Mouse (Mus musculus): ENCODE results near the gene D17Wsu92e. TPM values are rescaled to one million over a fixed set of nuclear protein-coding genes. Genes with fewer than 3 reads are reported as not detected.
A peak's percentile ranks its signal among the peaks of the same experiment; 100 is the strongest.

Gene D17Wsu92e
- total RNA-seq, 2 experiments from 2014 or later: 182 to 201 TPM

DNA sequence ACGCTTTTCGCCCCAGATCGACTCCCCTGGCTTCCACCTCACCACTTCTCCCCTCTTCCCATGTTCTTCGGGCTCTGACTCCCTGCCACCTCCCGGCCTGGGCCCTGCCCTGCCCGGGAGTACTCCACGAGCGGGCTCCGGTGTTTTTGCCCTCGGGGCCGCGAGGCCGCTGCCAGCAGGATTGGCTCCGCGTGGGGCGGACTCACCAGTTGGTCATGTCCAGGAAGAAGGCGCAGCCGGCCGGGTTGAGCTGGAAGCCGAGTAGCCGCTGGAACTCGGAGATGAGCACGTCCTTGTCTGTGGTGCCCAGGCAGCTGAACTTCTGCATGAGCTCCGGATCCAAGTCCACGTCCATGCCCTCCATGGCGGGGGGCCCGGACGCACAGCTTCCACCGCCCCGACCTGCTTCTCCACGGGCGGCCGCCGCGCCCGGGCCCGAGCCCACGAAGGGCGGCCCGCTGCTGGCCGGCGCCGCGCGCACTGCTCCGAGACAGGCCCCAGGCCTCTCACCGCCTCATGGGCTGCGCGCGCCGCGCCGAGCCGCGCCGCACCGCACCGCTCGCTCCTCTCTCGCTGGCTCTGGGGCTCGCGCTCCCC is 379 bp downstream of the D17Wsu92e start:
- peak; percentile 79 for DNase-seq
- intact Hi-C loops (cut with DNase I): no loop called here

GRCm38 (mm10) chr17:27819521-27819970 is 902 bp downstream of the D17Wsu92e start:
- H3K27ac ChIP-seq: peak overlapping the region; percentile 95
- intact Hi-C loops (cut with DNase I): no loop called here
- TF ChIP-seq CTCF (IDR thresholded peaks at IDR 0.05): no peak
- DNase-seq: peak; percentile 31
- peak overlapping the region; percentile 99 for H3K4me3 ChIP-seq

More for the DNA sequence above, 379 bp downstream of the D17Wsu92e start:
- H3K4me3 ChIP-seq: peak overlapping the region; percentile 99
- peak overlapping the region; percentile 95 for H3K27ac ChIP-seq
- no peak for TF ChIP-seq CTCF (IDR thresholded peaks at IDR 0.05)

DNA sequence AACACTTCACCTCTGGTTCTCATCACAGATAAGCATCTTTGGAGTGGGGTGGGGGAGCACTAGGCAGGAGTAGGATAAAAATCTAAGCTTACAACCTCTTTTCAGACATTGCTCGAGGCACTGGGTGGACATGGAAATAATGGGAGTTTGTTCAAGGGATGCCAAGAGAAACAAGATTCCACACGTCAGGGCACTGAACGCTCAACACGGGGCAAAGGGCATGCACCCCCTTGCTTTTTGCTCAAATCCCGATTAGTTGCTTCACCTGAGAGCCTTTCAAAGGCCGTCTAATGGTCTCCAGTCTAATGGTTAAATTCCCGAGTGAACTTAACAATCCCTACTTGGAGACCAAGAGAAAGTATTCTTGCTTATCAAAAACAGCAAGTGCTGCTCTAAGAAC is 1.4 kb downstream of the D17Wsu92e start:
- TF ChIP-seq CTCF (IDR thresholded peaks at IDR 0.05): no peak
- H3K27ac ChIP-seq: peak overlapping the region; percentile 95
- intact Hi-C loops (cut with DNase I): no loop called here
- DNase-seq: no peak
- H3K4me3 ChIP-seq: peak overlapping the region; percentile 99

- no peak for DNase-seq
- TF ChIP-seq CTCF (IDR thresholded peaks at IDR 0.05): no peak
- intact Hi-C loops (cut with DNase I): no loop called here
- H3K27ac ChIP-seq: no peak overlapping the region
- H3K4me3 ChIP-seq: no peak overlapping the region
Measured at GRCm38 (mm10) chr17:27814606-27815005, 5.8 kb downstream of the D17Wsu92e start.

- peak overlapping the region; percentile 83 for H3K27ac ChIP-seq
Measured at GRCm38 (mm10) chr17:27811980-27812379, 8.5 kb downstream of the D17Wsu92e start.

DNA sequence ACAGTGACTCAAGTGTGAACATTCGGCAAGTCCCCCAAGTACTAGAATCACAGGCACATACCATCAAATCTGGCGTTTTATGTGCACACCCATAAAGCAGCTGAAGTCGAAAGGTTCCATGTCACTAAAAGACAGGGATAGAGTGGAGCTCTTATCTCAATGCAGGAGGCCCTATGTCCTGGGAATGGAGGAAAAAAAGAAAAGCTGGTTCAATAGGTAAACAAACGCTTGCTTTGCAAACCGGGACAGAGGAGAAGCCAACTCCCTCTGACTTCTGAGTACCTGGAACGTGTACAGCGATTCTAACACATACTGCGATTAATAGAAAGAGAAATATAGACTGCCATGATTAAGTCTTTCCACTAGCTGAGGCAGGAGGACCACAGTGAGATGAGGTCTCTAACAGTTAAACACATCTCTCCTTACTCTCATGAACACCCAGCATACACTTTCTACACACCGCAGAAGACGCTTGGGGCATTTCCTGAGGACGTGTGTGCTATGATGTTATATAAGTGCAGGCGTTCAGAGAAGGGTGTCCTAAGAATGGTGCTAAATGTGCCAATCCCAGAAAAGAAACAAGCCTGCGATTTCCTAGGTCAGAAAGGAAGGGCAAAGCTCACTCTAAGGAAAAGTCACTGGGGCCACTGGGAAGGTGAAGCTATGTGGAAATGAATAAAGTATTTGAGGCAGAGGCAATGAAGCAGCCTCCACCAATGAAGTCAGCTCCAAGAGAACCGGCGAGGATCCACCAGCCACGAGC is 9.7 kb downstream of the D17Wsu92e start:
- TF ChIP-seq CTCF (IDR thresholded peaks at IDR 0.05): no peak
- no peak overlapping the region for H3K4me3 ChIP-seq
- intact Hi-C loops (cut with DNase I): no loop called here
- no peak for DNase-seq
- H3K27ac ChIP-seq: peak overlapping the region; percentile 83

More at GRCm38 (mm10) chr17:27811980-27812379, 8.5 kb downstream of the D17Wsu92e start:
- H3K4me3 ChIP-seq: peak overlapping the region; percentile 29; the same call in 1 of the 2 replicates
- DNase-seq: peak; percentile 52
- TF ChIP-seq CTCF (IDR thresholded peaks at IDR 0.05): no peak
- intact Hi-C loops (cut with DNase I): no loop called here

- H3K4me3 ChIP-seq: no peak overlapping the region
- no peak for DNase-seq
- peak overlapping the region; percentile 77; the same call in 1 of the 2 replicates for H3K27ac ChIP-seq
- TF ChIP-seq CTCF (IDR thresholded peaks at IDR 0.05): no peak
- intact Hi-C loops (cut with DNase I): no loop called here
Measured at GRCm38 (mm10) chr17:27807542-27808078, 12.8 kb downstream of the D17Wsu92e start.

- peak overlapping the region; percentile 77 for H3K27ac ChIP-seq
- no peak for TF ChIP-seq CTCF (IDR thresholded peaks at IDR 0.05)
- intact Hi-C loops (cut with DNase I): no loop called here
- no peak overlapping the region for H3K4me3 ChIP-seq
- peak; percentile 40 for DNase-seq
Measured at GRCm38 (mm10) chr17:27804803-27805770, 15.4 kb downstream of the D17Wsu92e start.

DNA sequence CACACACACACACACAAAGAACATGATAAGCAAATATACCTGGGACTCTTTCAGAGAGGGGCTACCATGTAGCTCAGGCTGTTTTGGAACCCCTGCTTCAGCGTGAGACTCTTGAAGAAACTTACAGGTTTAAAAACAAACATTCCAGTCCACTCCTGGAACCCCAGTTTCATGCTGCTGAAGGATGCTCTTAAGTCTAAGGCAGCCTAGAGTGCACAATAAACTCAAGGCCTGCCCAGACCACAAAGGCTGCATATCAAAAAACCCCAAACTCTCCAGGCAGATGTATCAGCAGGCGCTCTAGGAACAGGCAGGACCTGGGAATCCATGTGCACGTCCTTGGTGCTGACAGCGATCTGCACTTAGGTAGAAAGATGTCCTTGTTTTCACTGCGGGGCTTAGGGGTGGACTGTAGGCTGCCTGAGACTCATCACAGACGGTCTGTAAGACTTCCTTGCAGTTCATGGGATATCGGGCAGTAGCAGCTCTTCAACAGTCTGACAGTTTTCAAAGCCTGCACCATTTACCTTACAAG is 16.2 kb downstream of the D17Wsu92e start:
- H3K27ac ChIP-seq: peak overlapping the region; percentile 77
- no peak for DNase-seq
- no peak overlapping the region for H3K4me3 ChIP-seq
- no peak for TF ChIP-seq CTCF (IDR thresholded peaks at IDR 0.05)
- intact Hi-C loops (cut with DNase I): no loop called here

GRCm38 (mm10) chr17:27803752-27804151 is 16.7 kb downstream of the D17Wsu92e start:
- no peak for DNase-seq
- H3K27ac ChIP-seq: peak overlapping the region; percentile 77
- no peak overlapping the region for H3K4me3 ChIP-seq
- intact Hi-C loops (cut with DNase I): no loop called here
- TF ChIP-seq CTCF (IDR thresholded peaks at IDR 0.05): no peak

DNA sequence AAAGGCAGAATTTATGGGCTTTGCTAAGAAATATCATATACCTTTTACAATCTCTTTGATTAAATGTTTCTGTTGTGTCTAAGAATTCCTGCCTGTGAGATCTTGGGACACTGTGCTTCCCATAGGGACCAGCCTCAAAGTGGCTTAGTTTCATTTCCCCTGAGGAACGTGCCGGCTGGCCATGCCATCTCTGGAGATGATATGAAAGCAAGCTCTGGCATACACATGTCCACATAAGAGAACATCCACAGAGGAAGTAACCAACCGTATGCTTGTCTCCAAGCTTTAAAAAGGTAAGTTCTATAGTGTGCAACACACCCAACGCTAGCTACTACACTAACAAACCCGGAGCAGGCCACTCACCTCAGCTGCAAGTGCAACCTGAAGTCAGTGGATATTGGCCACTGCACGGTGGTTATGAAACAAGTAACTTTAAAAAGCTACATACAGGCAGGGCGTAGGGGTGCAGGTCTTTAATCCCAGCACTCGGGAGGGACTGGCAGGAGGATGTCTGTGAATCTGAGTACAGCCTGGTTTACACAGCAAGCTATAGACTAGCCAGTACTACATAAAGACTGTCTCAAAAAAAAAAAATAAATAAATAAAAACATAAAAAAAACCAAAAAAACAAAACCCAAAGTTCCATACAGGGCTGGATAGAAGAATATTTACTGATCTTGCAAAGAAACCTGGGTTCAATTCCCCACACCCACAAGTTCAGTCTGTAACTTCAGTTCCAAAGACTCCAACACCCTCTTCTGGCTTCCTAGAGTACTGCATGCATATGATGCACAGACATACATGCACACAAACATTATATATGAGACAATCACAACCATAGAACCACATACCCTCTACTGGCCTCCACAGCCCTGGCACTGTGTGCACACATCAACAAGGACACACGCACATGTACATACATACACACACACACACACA is 19.5 kb downstream of the D17Wsu92e start:
- H3K4me3 ChIP-seq: peak overlapping the region; percentile 43
- H3K27ac ChIP-seq: peak overlapping the region; percentile 73
- DNase-seq: peak; percentile 35
- TF ChIP-seq CTCF (IDR thresholded peaks at IDR 0.05): peak; percentile 38
- intact Hi-C loops (cut with DNase I): loop anchor here (2.0 kb wide), 1 partner anchor 16 kb away; no protein-coding TSS in a partner anchor
